Mouse (Mus musculus) lung, postnatal 10 days (tissue): ENCODE data around the gene Gtf2h5.
A peak's percentile ranks its signal among the peaks of the same experiment; 100 is the strongest.

ENCODE experiments used
- DNase-seq: peaks from one replicate; pipeline ENCODE4 v3.0.0; 2021

Gene Gtf2h5

GRCm38 (mm10) chr17:6079287-6080122, at the start of gene Gtf2h5, which contains the start of gene Serac1:
Gtf2h5 (plus strand) TSS chr17:6079786.
Serac1 (minus strand) TSS chr17:6079741.
- DNase-seq: peak; percentile 98

GRCm38 (mm10) chr17:6035661-6036060, 43.9 kb upstream of the Gtf2h5 start:
- DNase-seq: no peak

GRCm38 (mm10) chr17:6036458-6036857, 43.1 kb upstream of the Gtf2h5 start:
- no peak for DNase-seq

DNA sequence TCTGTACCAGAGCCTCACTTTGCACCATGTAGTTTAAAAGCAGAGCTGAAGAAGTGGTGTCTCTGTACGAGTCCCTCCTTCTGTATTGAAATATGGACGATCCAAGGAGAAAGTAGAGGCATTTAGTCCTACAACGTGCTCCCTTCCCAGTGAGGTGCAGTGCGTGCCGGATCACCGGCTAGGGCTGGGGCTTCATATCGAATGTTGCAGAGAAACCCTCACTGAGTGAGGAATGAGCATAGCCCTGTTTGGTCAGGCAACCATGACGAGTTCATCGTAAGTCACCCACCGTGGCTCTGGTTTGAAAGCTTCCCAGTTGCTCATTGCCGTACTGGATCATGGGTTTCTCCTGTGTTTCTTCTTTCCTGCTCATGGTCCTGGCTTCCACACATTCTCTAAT, 42.7 kb upstream of the Gtf2h5 start:
- DNase-seq: no peak

DNA sequence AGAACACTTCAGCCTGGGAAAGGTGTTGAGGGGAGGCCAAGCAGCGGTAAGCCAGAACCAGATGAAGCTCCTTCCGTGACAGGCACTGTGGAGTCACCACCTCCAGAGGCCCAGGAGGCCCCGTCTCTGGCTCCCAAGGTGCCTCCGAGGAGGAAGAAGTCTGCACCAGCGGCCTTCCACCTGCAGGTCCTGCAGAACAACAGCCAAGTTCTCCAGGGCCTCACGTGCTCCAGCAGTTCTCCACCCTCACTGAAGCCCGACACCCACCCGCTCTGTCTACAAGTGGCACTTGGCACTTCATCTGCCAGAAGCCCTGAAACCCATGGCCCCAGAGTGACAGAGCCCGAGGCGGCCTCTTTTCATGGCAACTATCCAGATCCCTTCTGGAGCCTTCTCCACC, 42.1 kb upstream of the Gtf2h5 start:
- no peak for DNase-seq

DNA sequence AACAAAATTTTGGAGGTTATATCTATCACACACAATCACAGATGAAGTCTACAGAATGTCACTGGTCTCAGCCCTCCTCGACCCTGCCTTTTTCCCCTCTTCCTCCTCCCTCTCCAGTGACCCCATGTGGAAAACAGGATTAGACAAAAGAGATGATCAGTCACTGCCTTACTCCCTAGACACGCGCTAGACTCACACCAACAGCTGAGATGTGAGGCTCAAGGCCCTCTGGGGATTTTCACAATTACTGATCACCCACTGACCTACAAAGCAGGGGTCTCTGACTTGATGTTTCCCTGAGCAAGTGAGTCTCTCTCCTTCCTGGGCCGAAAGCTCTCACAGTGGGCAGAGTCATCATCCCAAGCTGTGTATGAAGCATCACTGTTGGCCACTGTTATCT, 26.8 kb upstream of the Gtf2h5 start:
- no peak for DNase-seq

DNA sequence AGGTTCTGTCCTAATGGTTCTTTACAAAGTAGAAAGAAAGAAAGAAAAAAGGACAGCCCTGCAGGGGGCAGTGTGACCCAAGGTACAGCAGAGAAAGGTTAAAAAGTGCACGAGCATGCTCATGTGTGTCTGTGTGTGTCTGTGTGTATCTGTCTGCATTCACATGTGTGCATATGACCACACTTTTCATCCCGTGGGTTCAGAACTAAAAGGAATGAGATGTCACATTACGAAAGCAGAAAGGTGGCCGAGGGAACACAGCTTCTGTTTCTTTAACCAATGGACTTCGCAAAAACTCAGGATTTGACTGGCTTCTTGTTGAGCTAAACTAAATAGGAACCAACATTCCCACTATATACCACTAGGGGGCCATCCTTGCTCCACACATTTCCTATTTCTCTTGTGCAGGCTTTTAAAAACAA, 24.6 kb upstream of the Gtf2h5 start:
- DNase-seq: peak; percentile 79

GRCm38 (mm10) chr17:6062793-6063192, 16.8 kb upstream of the Gtf2h5 start:
- DNase-seq: no peak

GRCm38 (mm10) chr17:6063532-6063931, 16.1 kb upstream of the Gtf2h5 start:
- DNase-seq: no peak

DNA sequence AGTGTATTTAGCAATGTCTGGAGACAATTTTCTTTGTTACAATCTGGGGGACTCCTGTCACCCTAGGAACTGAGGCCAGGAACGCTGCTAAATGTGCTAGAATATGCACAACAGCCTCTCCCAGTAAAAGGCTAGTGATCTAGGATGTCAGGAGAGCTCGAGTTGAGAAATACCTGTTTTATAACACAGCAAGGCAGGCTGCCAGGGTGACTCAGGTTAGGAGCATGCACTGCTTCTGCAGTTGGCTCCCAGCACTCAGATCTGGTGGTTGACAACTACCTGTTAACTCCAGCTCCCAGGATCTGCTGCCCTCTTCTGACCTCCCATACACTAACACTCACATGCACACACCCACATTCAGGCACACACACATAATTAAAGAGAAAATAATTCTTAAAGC, 13.6 kb upstream of the Gtf2h5 start:
- DNase-seq: no peak

DNA sequence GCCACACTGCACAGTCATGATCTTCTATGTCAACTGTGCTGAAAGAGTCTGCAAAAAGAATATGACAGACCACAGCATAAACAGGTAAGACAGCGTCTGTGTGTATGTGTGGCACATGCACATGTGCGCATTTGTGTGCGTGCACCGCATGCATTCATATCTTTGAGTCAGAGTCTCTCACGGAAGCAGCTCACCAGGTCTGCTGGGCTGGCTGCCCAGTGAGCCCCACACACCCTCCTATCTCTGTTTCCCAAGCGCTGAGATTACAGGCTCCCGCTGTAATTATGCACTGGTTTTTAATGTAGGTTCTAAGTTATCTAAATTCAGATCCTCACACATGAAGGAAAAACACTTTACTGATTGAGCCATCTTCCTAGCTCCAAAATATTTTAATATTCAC, 12.0 kb upstream of the Gtf2h5 start:
- DNase-seq: no peak

GRCm38 (mm10) chr17:6069866-6070265, 9.7 kb upstream of the Gtf2h5 start:
- DNase-seq: no peak

DNA sequence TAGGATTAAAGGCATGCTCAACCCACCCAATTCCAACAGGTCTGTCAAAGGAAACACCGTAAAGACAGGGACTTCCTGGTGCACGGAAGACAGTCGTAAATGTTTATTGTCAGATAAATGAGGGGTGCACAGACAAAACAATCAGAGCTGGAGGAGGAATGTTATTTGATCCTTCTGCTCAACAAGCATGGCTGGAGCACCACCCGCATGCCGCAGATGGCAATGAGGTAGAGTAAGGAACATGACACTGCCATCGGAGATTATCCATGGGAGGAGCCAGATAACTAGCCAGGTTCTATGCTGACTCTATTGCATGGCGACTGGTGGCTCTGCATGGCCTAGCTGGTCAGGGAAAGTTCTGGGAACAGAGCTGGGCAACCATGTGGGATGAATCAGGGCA, 6.2 kb upstream of the Gtf2h5 start:
- no peak for DNase-seq

- DNase-seq: peak; percentile 36
These were observed 3.8 kb downstream of the Gtf2h5 start for GRCm38 (mm10) chr17:6083323-6083890.

GRCm38 (mm10) chr17:6091604-6092003, 12.0 kb downstream of the Gtf2h5 start:
- DNase-seq: no peak

GRCm38 (mm10) chr17:6095579-6095978, 16.0 kb downstream of the Gtf2h5 start:
- no peak for DNase-seq

DNA sequence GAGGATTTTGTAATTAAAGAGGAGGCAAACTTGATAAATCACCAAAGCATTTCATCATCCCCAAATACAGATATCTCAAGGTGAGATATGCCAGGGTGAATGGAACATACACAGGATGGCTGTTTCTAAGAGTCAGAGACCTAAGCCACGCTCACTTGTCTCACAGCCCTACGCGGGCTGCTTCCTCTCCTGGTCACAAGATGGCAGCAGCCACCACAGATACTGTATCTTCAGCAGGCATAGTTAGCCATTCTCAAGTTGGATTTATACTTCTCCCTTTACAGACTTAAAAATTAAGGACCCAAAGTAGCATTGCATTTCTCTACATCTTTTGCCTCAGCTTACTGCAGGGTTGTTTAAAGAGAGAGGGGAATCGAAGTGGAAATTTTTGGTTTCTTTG, 18.3 kb downstream of the Gtf2h5 start:
- peak; percentile 67 for DNase-seq

GRCm38 (mm10) chr17:6102287-6102686, 22.7 kb downstream of the Gtf2h5 start:
- DNase-seq: no peak

DNA sequence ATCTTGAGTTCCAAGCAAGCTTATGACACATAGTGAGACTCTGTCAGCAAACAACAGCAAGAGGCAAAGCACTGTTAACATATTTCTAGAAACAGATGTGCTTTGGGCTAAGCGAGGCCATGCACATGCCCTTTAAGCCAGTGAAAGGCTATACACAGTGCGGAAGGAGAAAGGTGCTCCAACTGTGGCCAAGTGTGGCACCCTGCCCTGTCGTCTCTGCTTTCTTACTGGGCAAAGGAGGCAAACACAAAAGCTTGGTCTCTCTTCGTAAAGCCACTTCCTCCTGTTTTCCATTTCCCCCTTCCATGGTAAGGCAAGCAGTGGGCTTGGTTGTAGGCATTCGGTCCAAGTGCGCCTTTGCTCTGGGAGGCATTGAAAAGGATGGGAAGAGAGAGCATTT, 24.0 kb downstream of the Gtf2h5 start:
- no peak for DNase-seq

GRCm38 (mm10) chr17:6106361-6107014, 26.9 kb downstream of the Gtf2h5 start, which contains the start of gene Tulp4:
Tulp4 (plus strand) TSS chr17:6106437.
- peak; percentile 90 for DNase-seq

DNA sequence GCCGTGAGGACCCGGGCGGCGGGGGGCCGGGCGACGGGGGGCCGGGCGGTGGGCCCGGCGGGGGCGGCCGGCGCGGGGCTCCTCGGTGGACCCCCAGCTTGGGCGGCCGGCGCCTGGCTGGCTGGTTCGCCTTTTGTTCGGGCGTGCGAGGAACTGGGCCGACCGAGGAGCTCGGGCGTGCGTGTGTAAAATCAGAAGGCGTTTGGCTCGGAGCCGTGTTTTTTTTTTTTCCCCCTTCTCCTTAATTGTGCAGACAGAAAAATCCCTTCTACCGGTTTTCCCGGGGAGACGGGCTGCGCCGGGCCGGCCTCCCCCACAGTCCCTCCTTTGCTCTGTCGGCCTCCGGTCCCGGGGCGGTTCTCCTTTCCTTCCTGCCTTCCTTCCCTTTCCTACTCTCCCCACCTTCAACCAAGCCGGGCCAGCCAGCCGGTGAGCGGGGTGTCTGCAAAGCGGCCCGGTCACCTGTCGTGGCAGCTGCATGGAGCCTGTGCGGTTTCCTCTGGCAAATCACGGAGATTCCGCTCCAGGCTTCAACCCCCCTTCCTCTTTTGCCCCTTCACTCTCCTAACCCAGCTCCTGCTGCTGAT, 27.5 kb downstream of the Gtf2h5 start:
- DNase-seq: peak; percentile 59

DNA sequence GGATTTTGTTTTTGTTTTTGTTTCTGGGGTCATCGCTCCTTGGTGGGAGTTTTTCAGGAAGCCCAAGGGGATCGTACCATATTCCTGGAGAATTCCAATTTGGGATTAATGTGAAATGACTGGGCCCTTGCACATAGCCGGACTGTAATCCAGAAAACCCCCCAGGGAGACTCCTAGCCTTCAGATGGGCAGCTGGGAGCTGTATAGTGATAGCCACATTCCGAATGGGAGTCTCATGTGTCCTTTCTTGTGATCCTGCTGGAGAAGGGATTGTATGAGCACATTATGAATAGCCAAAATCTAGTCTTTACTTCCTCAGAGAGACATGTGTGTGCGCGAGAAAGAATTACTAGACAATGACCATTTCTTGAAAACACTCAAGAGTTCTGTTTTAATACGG, 28.6 kb downstream of the Gtf2h5 start:
- no peak for DNase-seq

- DNase-seq: no peak
These were observed 31.4 kb downstream of the Gtf2h5 start for GRCm38 (mm10) chr17:6110956-6111355.

DNA sequence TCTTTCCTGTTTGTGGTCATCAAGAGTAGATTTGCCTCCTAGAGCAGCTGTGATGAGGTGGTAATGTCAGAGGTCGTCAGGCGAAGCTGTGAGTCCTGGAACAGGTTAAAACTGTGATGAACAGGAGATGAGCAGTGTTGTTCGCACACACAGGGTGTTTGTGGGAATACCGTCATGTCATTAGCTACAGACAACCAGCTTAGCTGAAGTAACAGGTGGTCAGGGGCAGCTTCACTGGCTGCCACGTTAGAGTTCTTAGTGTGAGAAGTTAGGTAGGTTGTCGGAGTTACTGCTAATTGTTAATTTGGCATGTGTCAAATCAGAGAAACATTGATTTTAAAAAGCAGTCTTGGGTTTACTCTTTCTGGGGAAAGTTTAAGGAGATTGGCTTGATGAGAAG, 34.1 kb downstream of the Gtf2h5 start:
- no peak for DNase-seq
